Mouse (Mus musculus): ENCODE results near the gene Strada. TPM values are rescaled to one million over a fixed set of nuclear protein-coding genes. Genes with fewer than 3 reads are reported as not detected.

The Strada gene
- polyA plus RNA-seq (2017; shearing (Covaris generic)): 26.2 TPM

DNA sequence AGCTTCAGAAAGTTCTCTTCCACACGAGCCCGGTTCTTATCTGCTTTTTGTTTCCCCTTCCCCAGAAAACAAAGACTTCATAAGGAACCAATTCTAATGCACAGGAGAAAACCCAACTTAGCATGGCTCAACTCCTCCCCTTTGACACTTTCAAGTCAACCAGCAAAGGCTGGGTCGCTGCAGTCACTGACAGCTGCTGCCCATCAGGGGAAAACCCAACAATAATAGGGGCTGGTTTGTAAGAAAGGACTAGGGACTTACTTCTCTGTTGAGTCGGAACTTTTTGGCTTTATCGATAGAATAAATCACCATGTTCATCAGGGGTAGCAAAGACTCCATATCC is at the start of gene Strada:
Gene Strada (minus strand): TSS at position 46 of the 343 bp plus-strand sequence.

DNA sequence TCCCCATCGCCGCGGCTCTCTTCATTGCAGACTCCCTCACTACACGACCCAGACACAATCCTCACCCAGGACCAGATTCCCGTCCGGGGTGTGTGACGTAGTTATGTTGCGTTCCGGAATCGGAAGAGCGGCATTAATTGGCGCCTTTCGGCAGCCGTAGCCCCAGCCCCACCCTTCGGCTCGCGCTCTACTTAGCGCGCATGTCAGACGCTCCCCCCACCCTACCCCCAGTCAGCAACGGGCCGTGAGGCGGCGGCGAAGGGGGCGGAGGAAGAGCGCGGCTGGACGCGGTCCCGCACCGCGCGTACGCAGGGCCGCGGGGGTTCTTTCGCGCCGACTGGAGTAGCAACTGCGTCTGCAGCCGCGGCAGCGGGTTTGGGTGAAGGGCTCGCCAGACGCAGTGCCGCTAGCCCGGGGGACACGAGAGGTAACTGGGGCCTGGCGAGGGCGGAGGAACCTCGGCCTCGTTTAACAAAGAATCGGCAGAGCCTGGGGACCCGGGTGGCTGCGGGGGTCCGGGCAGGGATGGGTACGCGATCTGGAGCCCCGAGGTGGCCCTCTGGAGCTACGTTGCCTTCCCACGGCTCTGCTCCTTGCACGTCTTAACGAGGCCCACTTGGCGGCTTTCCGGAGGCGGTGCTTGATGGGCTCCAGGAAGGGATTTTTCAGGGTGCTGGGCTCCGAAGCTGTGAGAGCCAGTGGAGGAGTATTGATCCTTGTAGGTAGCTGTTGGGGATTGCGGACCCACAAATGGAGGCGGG is 14.9 kb upstream of the Strada start, which contains the start of gene Ddx42:
Gene Ddx42 (plus strand): TSS at position 197 of the 761 bp plus-strand sequence.

DNA sequence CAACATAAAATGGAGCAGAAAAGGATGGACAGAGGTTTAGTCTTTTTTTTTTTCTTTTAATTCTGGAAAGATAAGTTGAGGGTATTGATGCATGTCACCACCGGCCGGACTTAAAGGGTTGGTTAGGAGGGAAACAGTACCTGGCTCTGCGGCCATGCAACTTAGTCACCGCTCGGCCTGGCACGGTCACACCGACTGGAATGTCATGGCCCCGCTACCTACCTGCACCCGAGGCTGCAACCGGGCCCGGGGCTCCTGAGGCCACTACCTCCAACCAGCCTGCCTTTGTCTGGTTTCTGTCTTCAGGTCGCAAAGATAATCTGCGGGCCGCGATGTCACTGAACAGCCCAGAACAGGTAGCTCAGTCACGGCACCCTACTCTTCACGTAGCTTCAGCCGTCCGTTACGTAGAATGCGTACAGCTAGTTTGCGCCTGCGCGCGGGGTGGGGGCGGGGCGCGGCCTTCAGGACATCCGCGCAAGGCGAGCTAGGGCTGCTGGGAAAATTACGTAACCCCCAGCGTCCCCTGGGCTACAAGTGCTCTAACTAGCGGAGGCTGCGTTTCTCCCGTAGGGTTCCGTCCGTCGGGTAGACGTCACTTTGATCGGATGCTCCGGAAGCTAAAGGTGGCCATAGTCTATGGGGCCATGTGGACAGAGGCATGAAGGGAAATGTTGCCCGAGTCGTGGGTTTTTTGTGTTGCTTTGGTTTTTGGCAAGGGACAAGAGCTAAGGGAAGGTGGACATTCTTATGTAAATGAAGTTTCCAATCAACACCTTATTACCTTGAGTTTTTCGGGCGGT is 14.2 kb upstream of the Strada start, which contains the start of gene Ccdc47:
Gene Ccdc47 (minus strand): TSS at position 418 of the 803 bp plus-strand sequence.

DNA sequence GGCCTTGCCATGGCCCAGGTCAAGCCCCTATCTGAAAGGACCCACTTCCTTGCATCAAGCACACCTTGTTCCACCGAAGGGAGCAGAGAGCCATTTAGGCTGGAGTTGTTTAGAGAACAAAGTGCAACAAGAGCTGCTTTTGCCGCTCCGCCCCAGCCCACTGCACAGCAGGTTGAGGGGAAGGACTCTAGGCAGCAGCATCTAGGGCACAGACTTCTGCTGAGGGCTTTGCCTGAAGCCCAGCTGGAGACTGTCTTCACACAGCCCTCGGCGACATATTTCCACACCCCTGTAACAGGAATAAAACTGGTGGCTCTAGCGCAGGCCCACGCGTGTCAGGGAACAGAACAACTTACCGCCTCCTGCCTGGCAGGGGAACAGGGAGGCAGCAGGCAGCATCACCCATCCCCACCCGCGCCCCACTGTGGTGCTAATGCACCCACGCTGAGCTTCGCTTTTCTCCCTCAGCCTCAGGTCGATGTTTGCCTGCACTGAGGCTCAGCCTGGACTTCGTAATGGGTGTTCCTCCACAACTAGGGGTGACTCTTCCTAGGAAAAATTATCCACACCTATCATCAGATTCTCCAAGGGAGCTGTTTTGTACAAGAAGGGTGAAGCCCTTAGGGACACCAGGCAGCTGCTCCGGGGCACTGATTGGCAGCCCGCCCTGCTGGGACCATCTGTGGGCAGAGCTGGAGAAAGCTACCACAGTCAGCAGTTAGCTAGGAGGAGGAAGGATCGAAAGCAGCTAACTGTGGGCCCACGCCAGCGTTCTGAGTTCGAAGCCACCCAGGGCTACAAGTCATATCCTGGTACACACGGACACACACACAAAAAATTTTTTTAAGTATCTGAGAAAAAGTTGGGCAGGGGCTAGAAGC is 40.9 kb downstream of the Strada start, which contains the start of the genes Gm10840 and Limd2:
Gene Gm10840 (plus strand): TSS at position 10 of the 881 bp plus-strand sequence.
Gene Limd2 (minus strand): TSS at position 20 of the 881 bp plus-strand sequence.

Other genes starting within 250 kb of the Strada start
- gene Cyb561, start 248.8 kb downstream of the Strada start, polyA plus RNA-seq (2017; shearing (Covaris generic)): 0.37 TPM
- gene Ace, start 234.2 kb downstream of the Strada start, polyA plus RNA-seq (2017; shearing (Covaris generic)): not detected
- gene Ace3, start 207.5 kb downstream of the Strada start, polyA plus RNA-seq (2017; shearing (Covaris generic)): not detected
- gene Kcnh6, start 194.0 kb downstream of the Strada start, polyA plus RNA-seq (2017; shearing (Covaris generic)): 0.14 TPM
- gene Dcaf7, start 165.3 kb downstream of the Strada start, polyA plus RNA-seq (2017; shearing (Covaris generic)): 101 TPM
- gene Taco1, start 136.1 kb downstream of the Strada start, polyA plus RNA-seq (2017; shearing (Covaris generic)): 7.3 TPM
- 201 TPM for gene Map3k3, start 117.6 kb downstream of the Strada start, polyA plus RNA-seq (2017; shearing (Covaris generic))
- 1.7 TPM for gene Gm10840, start 41.3 kb downstream of the Strada start, polyA plus RNA-seq (2017; shearing (Covaris generic))
- gene Limd2, start 41.3 kb downstream of the Strada start, polyA plus RNA-seq (2017; shearing (Covaris generic)): 1,361 TPM
- gene Ccdc47, start 14.2 kb upstream of the Strada start, polyA plus RNA-seq (2017; shearing (Covaris generic)): 71.3 TPM
- gene Ddx42, start 14.8 kb upstream of the Strada start, polyA plus RNA-seq (2017; shearing (Covaris generic)): 124 TPM
- gene Ftsj3, start 53.9 kb upstream of the Strada start, polyA plus RNA-seq (2017; shearing (Covaris generic)): 94.9 TPM
- 148 TPM for gene Psmc5, start 54.0 kb upstream of the Strada start, polyA plus RNA-seq (2017; shearing (Covaris generic))
- 141 TPM for gene Smarcd2, start 70.8 kb upstream of the Strada start, polyA plus RNA-seq (2017; shearing (Covaris generic))
- not detected for gene Tcam1, start 74.5 kb upstream of the Strada start, polyA plus RNA-seq (2017; shearing (Covaris generic))
- gene Gh, start 99.7 kb upstream of the Strada start, polyA plus RNA-seq (2017; shearing (Covaris generic)): not detected
- gene Cd79b, start 112.6 kb upstream of the Strada start, polyA plus RNA-seq (2017; shearing (Covaris generic)): not detected
- not detected for gene Scn4a, start 151.1 kb upstream of the Strada start, polyA plus RNA-seq (2017; shearing (Covaris generic))
- gene Prr29, start 163.3 kb upstream of the Strada start, polyA plus RNA-seq (2017; shearing (Covaris generic)): not detected
- 112 TPM for gene Icam2, start 185.9 kb upstream of the Strada start, polyA plus RNA-seq (2017; shearing (Covaris generic))

Data from naive thymus-derived CD4-positive, alpha-beta T cell, adult 5 months (primary cell).